Mouse (Mus musculus): ENCODE results near the gene Prss28. TPM values are rescaled to one million over a fixed set of nuclear protein-coding genes. Genes with fewer than 3 reads are reported as not detected.

The Prss28 gene
- not detected in 2 replicates for total RNA-seq (2023)

GRCm38 (mm10) chr17:25308346-25308745, at the start of gene Prss28:
Gene Prss28 (plus strand): TSS chr17:25308646.

GRCm38 (mm10) chr17:25274571-25275346, 33.7 kb upstream of the Prss28 start, which contains the start of gene Ube2i:
Gene Ube2i (minus strand): TSS chr17:25274622.

GRCm38 (mm10) chr17:25298094-25298493, 10.4 kb upstream of the Prss28 start, which contains the start of gene Prss34:
Gene Prss34 (plus strand): TSS chr17:25298394.

GRCm38 (mm10) chr17:25318354-25318753, 9.9 kb downstream of the Prss28 start, which contains the start of gene Prss29:
Gene Prss29 (plus strand): TSS chr17:25318654.

GRCm38 (mm10) chr17:25345462-25345861, 37.0 kb downstream of the Prss28 start, which contains the start of gene Tpsab1:
Gene Tpsab1 (minus strand): TSS chr17:25345562.

Other genes starting within 250 kb of the Prss28 start
- gene Tmem204, start 225.1 kb upstream of the Prss28 start, total RNA-seq (2023), result not detected in 2 replicates
- gene Telo2, start 192.7 kb upstream of the Prss28 start, total RNA-seq (2023), result 5.9 and 8.6 TPM in 2 replicates
- not detected in 2 replicates for gene Ptx4, start 187.9 kb upstream of the Prss28 start, total RNA-seq (2023)
- gene Clcn7, start 175.3 kb upstream of the Prss28 start, total RNA-seq (2023), result 17.0 and 29.6 TPM in 2 replicates
- not detected in 2 replicates for gene Ccdc154, start 146.2 kb upstream of the Prss28 start, total RNA-seq (2023)
- gene Gm38655, start 133.2 kb upstream of the Prss28 start, total RNA-seq (2023), result not detected in 2 replicates
- gene BC003965, start 124.1 kb upstream of the Prss28 start, total RNA-seq (2023), result 5.5 and 6.8 TPM in 2 replicates
- gene Unkl, start 120.2 kb upstream of the Prss28 start, total RNA-seq (2023), result 18.6 and 26.5 TPM in 2 replicates
- 12.1 and 18.8 TPM in 2 replicates for gene Gnptg, start 68.5 kb upstream of the Prss28 start, total RNA-seq (2023)
- gene Tsr3, start 68.5 kb upstream of the Prss28 start, total RNA-seq (2023), result 5.8 and 8.9 TPM in 2 replicates
- gene Baiap3, start 52.3 kb upstream of the Prss28 start, total RNA-seq (2023), result 4.4 and 6.8 TPM in 2 replicates
- gene Ube2i, start 34.0 kb upstream of the Prss28 start, total RNA-seq (2023), result 213 and 244 TPM in 2 replicates
- gene Prss34, start 10.3 kb upstream of the Prss28 start, total RNA-seq (2023), result 80.0 and 94.6 TPM in 2 replicates
- gene Prss29, start 10.0 kb downstream of the Prss28 start, total RNA-seq (2023), result not detected in 2 replicates
- gene Tpsab1, start 36.9 kb downstream of the Prss28 start, total RNA-seq (2023), result not detected in 2 replicates
- gene Tpsb2, start 57.7 kb downstream of the Prss28 start, total RNA-seq (2023), result not detected in 2 replicates
- gene Tpsg1, start 60.6 kb downstream of the Prss28 start, total RNA-seq (2023), result not detected in 2 replicates
- 0.19 and 0.25 TPM in 2 replicates for gene Cacna1h, start 125.1 kb downstream of the Prss28 start, total RNA-seq (2023)
- gene Tekt4, start 146.0 kb downstream of the Prss28 start, total RNA-seq (2023), result not detected in 2 replicates
- gene Sstr5, start 188.6 kb downstream of the Prss28 start, total RNA-seq (2023), result not detected in 2 replicates

Data from neutrophil, adult 65 days (primary cell).